Mouse (Mus musculus) bone marrow, adult 2 months (tissue): ENCODE measurements at regions not wholly inside any gene's neighbourhood (a gene's known extent, or its start where the extent isn't known, plus 50 kb on each side); places are given as distances from the start of the nearest gene placed in this dataset.

Experiments
- H3K27ac ChIP-seq: fragments of 200-500 bp; 2 replicates; pipeline ENCODE4 v1.5.1; 2012; ENCODE audit warnings: low read depth, mild to moderate bottlenecking, control low read depth, inconsistent platforms, low read length; ENCODE audit not compliant: control insufficient read depth, poor library complexity, insufficient read depth
- H3K4me1 ChIP-seq: fragments of 200-500 bp; 2 replicates; pipeline ENCODE4 v1.6.1; 2011; ENCODE audit warnings: low read length; ENCODE audit not compliant: control insufficient read depth, insufficient read depth
- H3K4me3 ChIP-seq: fragments of 200-500 bp; replicated peaks from 2 replicates; pipeline ENCODE3; 2011; ENCODE audit warnings: mild to moderate bottlenecking, low read depth, low read length, control low read depth; ENCODE audit not compliant: control insufficient read depth
- CTCF ChIP-seq: fragments of 200-500 bp; IDR thresholded peaks from 2 replicates; pipeline ENCODE4 v1.5.1; 2011; ENCODE audit warnings: low read length, control low read depth; ENCODE audit not compliant: control insufficient read depth, insufficient read depth
- POLR2A ChIP-seq: fragments of 200-500 bp; IDR thresholded peaks from 2 replicates; pipeline ENCODE4 v1.6.1; 2011; ENCODE audit warnings: low read depth, mild to moderate bottlenecking, control low read depth, low read length, borderline replicate concordance; ENCODE audit not compliant: control insufficient read depth
- WGBS: fragments of 180-500 bp; shearing (Covaris S2); methylation state at CpG from one replicate; pipeline ENCODE4 v1.1.7; 2018; 5-methylcytosine and 5-hydroxymethylcytosine counted together

- no peak overlapping the region for H3K27ac ChIP-seq
- no peaks in the 10 kb centered on the region for H3K4me1 ChIP-seq
- WGBS, result 68% methylated on average over 4 of the region's 4 CpGs
- no peak overlapping the region for H3K4me3 ChIP-seq
- TF ChIP-seq CTCF, result no peak
- TF ChIP-seq POLR2A, result no peak
Measured at GRCm38 (mm10) chr3:147853346-147853745, 1001.2 kb downstream of the Ttll7 start.

- Histone ChIP-seq H3K27ac (no peak overlapping the region), H3K4me1 (no peaks in the 10 kb centered on the region), H3K4me3 (no peak overlapping the region)
- no peak for TF ChIP-seq CTCF
- TF ChIP-seq POLR2A, result no peak
- 66% methylated on average over 2 of the region's 2 CpGs for WGBS
Measured at GRCm38 (mm10) chr3:147852830-147853229, 1000.7 kb downstream of the Ttll7 start.

- WGBS, result 71% methylated on average over 3 of the region's 3 CpGs
- TF ChIP-seq CTCF (no peak), POLR2A (no peak)
- Histone ChIP-seq H3K27ac (no peak overlapping the region), H3K4me3 (no peak overlapping the region), H3K4me1 (no peaks in the 10 kb centered on the region)
Measured at GRCm38 (mm10) chr3:147841357-147841756, 989.2 kb downstream of the Ttll7 start.

- Histone ChIP-seq H3K4me1 (no peaks in the 10 kb centered on the region), H3K27ac (no peak overlapping the region), H3K4me3 (no peak overlapping the region)
- 67% methylated on average over 4 of the region's 4 CpGs for WGBS
- TF ChIP-seq CTCF, result no peak
- TF ChIP-seq POLR2A, result no peak
Measured at GRCm38 (mm10) chr3:147838816-147839215, 986.6 kb downstream of the Ttll7 start.

GRCm38 (mm10) chr3:147835716-147836115, 983.5 kb downstream of the Ttll7 start:
- 70% methylated on average over 2 of the region's 2 CpGs for WGBS
- H3K27ac ChIP-seq, result no peak overlapping the region
- TF ChIP-seq POLR2A, result no peak
- no peak for TF ChIP-seq CTCF
- H3K4me1 ChIP-seq, result no peaks in the 10 kb centered on the region
- no peak overlapping the region for H3K4me3 ChIP-seq

- H3K27ac ChIP-seq, result no peak overlapping the region
- WGBS, result 79% methylated on average over 1 of the region's 1 CpGs
- H3K4me1 ChIP-seq, result no peaks in the 10 kb centered on the region
- H3K4me3 ChIP-seq, result no peak overlapping the region
- TF ChIP-seq POLR2A (no peak), CTCF (no peak)
Measured at GRCm38 (mm10) chr3:147825337-147825736, 973.2 kb downstream of the Ttll7 start.

- Histone ChIP-seq H3K4me1 (no peaks in the 10 kb centered on the region), H3K4me3 (no peak overlapping the region), H3K27ac (no peak overlapping the region)
- no peak for TF ChIP-seq POLR2A
- TF ChIP-seq CTCF, result no peak
Measured at GRCm38 (mm10) chr3:147824451-147824850, 972.3 kb downstream of the Ttll7 start.

GRCm38 (mm10) chr3:147814080-147814650, 962.0 kb downstream of the Ttll7 start:
- Histone ChIP-seq H3K27ac (no peak overlapping the region), H3K4me3 (no peak overlapping the region), H3K4me1 (no peaks in the 10 kb centered on the region)
- TF ChIP-seq POLR2A (no peak), CTCF (no peak)

GRCm38 (mm10) chr3:147802546-147802945, 950.4 kb downstream of the Ttll7 start:
- H3K4me3 ChIP-seq, result no peak overlapping the region
- no peak for TF ChIP-seq CTCF
- TF ChIP-seq POLR2A, result no peak
- H3K4me1 ChIP-seq, result no peaks in the 10 kb centered on the region
- H3K27ac ChIP-seq, result no peak overlapping the region
- WGBS, result 83% methylated on average over 4 of the region's 4 CpGs
